Mouse (Mus musculus) myocyte (in vitro differentiated cells): ENCODE measurements around the gene Smim6. TPM values are rescaled to one million over a fixed set of nuclear protein-coding genes. Genes with fewer than 3 reads are reported as not detected.

Experiments used
- H3K27me3 ChIP-seq: one replicate; pipeline ENCODE4 v1.6.1; 2011; ENCODE audit not compliant: control insufficient read depth, insufficient read depth, insufficient read length
- H3K36me3 ChIP-seq: one replicate; pipeline ENCODE4 v1.6.1; 2011; ENCODE audit not compliant: control insufficient read depth, insufficient read depth
- H3K4me2 ChIP-seq: one replicate; pipeline ENCODE4 v1.6.1; 2011; ENCODE audit warnings: low read depth, control low read depth
- H3K4me3 ChIP-seq: one replicate; pipeline ENCODE4 v1.5.1; 2011; ENCODE audit warnings: mild to moderate bottlenecking, control low read depth, moderate library complexity
- H3K79me2 ChIP-seq: one replicate; pipeline ENCODE4 v1.6.1; 2011; ENCODE audit not compliant: control insufficient read depth, insufficient read depth
- H3ac ChIP-seq: one replicate; pipeline ENCODE4 v1.6.1; 2011; ENCODE audit not compliant: control insufficient read depth, insufficient read length
- CEBPB ChIP-seq: IDR thresholded peaks from 2 replicates; pipeline ENCODE4 v1.6.1; 2011; ENCODE audit warnings: mild to moderate bottlenecking, moderate library complexity; ENCODE audit not compliant: poor library complexity, insufficient read depth, severe bottlenecking
- E2F4 ChIP-seq: IDR thresholded peaks from one replicate; pipeline ENCODE4 v1.6.1; 2011; ENCODE audit warnings: mild to moderate bottlenecking, control low read depth, moderate library complexity; ENCODE audit not compliant: insufficient read depth
- MAX ChIP-seq: IDR thresholded peaks from one replicate; pipeline ENCODE4 v1.6.1; 2011; ENCODE audit warnings: low read depth, mild to moderate bottlenecking, control low read depth
- MYOD1 ChIP-seq, 3 experiments: IDR thresholded peaks; one replicate each; pipeline ENCODE4 v1.6.1; 2011; ENCODE audit warnings: control low read depth in 2 of 3, low read depth in 2 of 3, mild to moderate bottlenecking in 2 of 3, moderate library complexity in 1 of 3; ENCODE audit not compliant: insufficient read length in 2 of 3, control insufficient read depth in 1 of 3
- MYOG ChIP-seq, 3 experiments: IDR thresholded peaks; one replicate each; pipeline ENCODE4 v1.6.1; 2011; ENCODE audit warnings: control low read depth in 2 of 3, low read depth in 2 of 3, mild to moderate bottlenecking in 2 of 3; ENCODE audit not compliant: insufficient read length in 2 of 3, control insufficient read depth in 1 of 3, insufficient read depth in 1 of 3
- POLR2A ChIP-seq: IDR thresholded peaks from one replicate; pipeline ENCODE4 v1.6.1; 2011; ENCODE audit warnings: low read depth, mild to moderate bottlenecking, control low read depth, moderate library complexity; ENCODE audit not compliant: insufficient read length
- POLR2AphosphoS2 ChIP-seq: IDR thresholded peaks from one replicate; pipeline ENCODE4 v1.6.1; 2011; ENCODE audit warnings: low read depth, control low read depth; ENCODE audit not compliant: insufficient read length
- REST ChIP-seq: IDR thresholded peaks from one replicate; pipeline ENCODE4 v1.6.1; 2011; ENCODE audit warnings: mild to moderate bottlenecking, control low read depth, moderate library complexity; ENCODE audit not compliant: insufficient read depth, insufficient read length
- SRF ChIP-seq: IDR thresholded peaks from one replicate; pipeline ENCODE4 v1.6.1; 2011; ENCODE audit warnings: low read depth; ENCODE audit not compliant: control insufficient read depth, insufficient read length
- TCF12 ChIP-seq: IDR thresholded peaks from one replicate; pipeline ENCODE4 v1.6.1; 2011; ENCODE audit warnings: mild to moderate bottlenecking, control low read depth; ENCODE audit not compliant: poor library complexity, insufficient read depth, severe bottlenecking
- TCF3 ChIP-seq: IDR thresholded peaks from one replicate; pipeline ENCODE4 v1.6.1; 2011; ENCODE audit warnings: low read depth, control low read depth; ENCODE audit not compliant: insufficient read length
- USF1 ChIP-seq: IDR thresholded peaks from one replicate; pipeline ENCODE4 v1.6.1; 2011; ENCODE audit warnings: low read depth, mild to moderate bottlenecking, control low read depth, moderate library complexity
- polyA plus RNA-seq: library from polyadenylated mRNA; unstranded; fragments of >200 nt; fragmentation: generic; extraction: Trizol; gene quantifications from one replicate; pipeline ENCODE4 v1.2.1, GENCODE M21; 2012; ENCODE audit warnings: missing spikeins

Smim6 gene
- polyA plus RNA-seq, 1 experiment = 7.8 TPM

- Histone ChIP-seq H3K4me2 (no peak overlapping the region), H3K79me2 (no peaks in the 10 kb centered on the region), H3K36me3 (no peaks in the 10 kb centered on the region), H3K4me3 (no peak overlapping the region), H3ac (no peak overlapping the region), H3K27me3 (peaks cover 73% of the 10 kb centered on the region)
- TF ChIP-seq REST = no peak
These were observed 28.6 kb upstream of the Smim6 start for GRCm38 (mm10) chr11:115883251-115883650.

DNA sequence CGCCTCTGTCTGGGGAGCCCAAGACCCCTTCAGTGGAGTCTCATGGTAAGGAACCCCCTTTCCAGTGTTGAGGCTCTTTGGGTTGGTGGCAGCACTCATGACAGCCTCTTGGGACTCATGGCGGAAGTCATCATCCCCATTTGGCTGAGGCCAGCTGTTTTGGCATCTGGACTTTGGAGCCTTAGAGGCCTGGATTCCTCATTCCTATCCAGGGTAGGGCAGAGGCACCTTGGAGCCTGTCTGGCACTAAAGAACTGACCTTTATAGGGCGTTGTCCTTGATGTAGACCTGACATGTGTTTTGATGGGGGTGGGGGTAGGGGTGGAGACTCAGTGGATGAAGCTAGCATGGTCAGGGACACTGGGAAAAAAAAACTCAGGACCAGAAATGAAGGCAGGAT lies 27.5 kb upstream of the Smim6 start:
- Histone ChIP-seq H3K36me3 (no peaks in the 10 kb centered on the region), H3K27me3 (peaks cover 70% of the 10 kb centered on the region), H3ac (no peak overlapping the region), H3K4me3 (no peak overlapping the region), H3K4me2 (no peak overlapping the region), H3K79me2 (no peaks in the 10 kb centered on the region)
- TF ChIP-seq USF1 (no peak), SRF (no peak)

DNA sequence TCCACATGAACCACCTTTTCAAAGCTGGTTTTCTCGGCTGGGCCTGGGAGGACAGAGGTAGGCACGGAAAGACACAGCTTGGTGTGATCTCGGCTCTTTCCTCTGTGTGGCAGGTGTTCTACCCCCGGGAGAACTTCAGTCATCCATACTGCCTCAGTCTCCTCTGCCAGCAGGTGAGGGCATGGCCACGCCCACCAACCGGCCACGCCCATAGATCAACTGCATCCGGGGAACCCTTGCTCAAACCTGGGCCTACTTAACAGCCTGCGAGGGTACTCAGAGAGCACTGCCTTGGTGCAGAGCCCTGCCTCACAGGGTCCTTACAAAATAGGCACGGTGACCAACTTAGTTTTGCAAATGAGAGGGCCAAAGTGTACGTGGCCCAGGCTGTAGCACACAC lies 26.5 kb upstream of the Smim6 start:
- TF ChIP-seq SRF = no peak
- TF ChIP-seq E2F4 = no peak
- no peak for TF ChIP-seq POLR2A
- no peak for TF ChIP-seq CEBPB
- TF ChIP-seq USF1 = no peak
- TF ChIP-seq REST = no peak
- peaks cover 61% of the 10 kb centered on the region for H3K27me3 ChIP-seq

GRCm38 (mm10) chr11:115886446-115886845 lies 25.4 kb upstream of the Smim6 start:
- TF ChIP-seq SRF (no peak), CEBPB (no peak), TCF3 (no peak), E2F4 (no peak), TCF12 (no peak), MYOD1 (IDR thresholded peaks at IDR 0.05; ENCODE audit: control insufficient read depth in 1 of 3, insufficient read length in 2 of 3, low read depth in 2 of 3) (no peak), POLR2AphosphoS2 (no peak), MYOG (IDR thresholded peaks at IDR 0.05; ENCODE audit: control insufficient read depth in 1 of 3, insufficient read depth in 1 of 3, insufficient read length in 2 of 3, low read depth in 2 of 3) (peak in 1 of 3 experiments; percentile 15), POLR2A (no peak)
- H3K27me3 ChIP-seq = peaks cover 64% of the 10 kb centered on the region
- H3K36me3 ChIP-seq = no peaks in the 10 kb centered on the region
- H3K4me2 ChIP-seq = no peak overlapping the region
- H3K79me2 ChIP-seq = no peaks in the 10 kb centered on the region
- H3ac ChIP-seq = no peak overlapping the region
- H3K4me3 ChIP-seq = no peak overlapping the region

More for the DNA sequence above, 26.5 kb upstream of the Smim6 start:
- Histone ChIP-seq H3K36me3 (no peaks in the 10 kb centered on the region), H3K4me3 (no peak overlapping the region), H3K79me2 (no peaks in the 10 kb centered on the region), H3K4me2 (no peak overlapping the region), H3ac (no peak overlapping the region)

DNA sequence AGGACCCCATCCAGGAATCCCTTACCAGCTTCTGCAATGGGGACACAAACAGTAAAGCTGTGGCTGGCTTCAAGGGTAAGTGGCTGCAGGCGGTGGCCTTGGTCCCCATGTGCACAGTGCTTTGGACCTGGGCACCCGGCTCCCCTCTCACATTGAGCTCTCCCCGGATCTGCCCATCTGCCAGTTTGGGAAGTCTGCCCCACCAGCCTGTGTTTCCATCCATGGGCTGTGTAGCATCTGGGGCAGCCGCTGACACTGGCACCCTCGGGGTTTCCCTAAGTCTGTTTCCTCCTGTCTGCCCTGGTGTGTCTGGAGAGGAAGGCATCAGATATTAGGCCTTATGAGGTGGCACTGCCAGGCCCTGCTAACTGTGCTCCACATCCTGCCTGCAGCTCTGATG lies 23.8 kb upstream of the Smim6 start:
- Histone ChIP-seq H3K4me3 (no peak overlapping the region), H3K27me3 (peaks cover 51% of the 10 kb centered on the region), H3ac (no peak overlapping the region), H3K36me3 (no peaks in the 10 kb centered on the region), H3K4me2 (no peak overlapping the region), H3K79me2 (no peaks in the 10 kb centered on the region)
- TF ChIP-seq SRF (no peak), USF1 (no peak), TCF12 (no peak), REST (no peak), MYOG (IDR thresholded peaks at IDR 0.05; ENCODE audit: control insufficient read depth in 1 of 3, insufficient read depth in 1 of 3, insufficient read length in 2 of 3, low read depth in 2 of 3) (no peak), MYOD1 (IDR thresholded peaks at IDR 0.05; ENCODE audit: control insufficient read depth in 1 of 3, insufficient read length in 2 of 3, low read depth in 2 of 3) (no peak), MAX (no peak), E2F4 (no peak), CEBPB (no peak), TCF3 (no peak), POLR2AphosphoS2 (no peak), POLR2A (no peak)

GRCm38 (mm10) chr11:115889159-115889558 lies 22.7 kb upstream of the Smim6 start:
- H3K36me3 ChIP-seq = no peaks in the 10 kb centered on the region
- no peak overlapping the region for H3K4me3 ChIP-seq
- H3K27me3 ChIP-seq = peaks cover 39% of the 10 kb centered on the region
- H3K4me2 ChIP-seq = no peak overlapping the region
- H3ac ChIP-seq = no peak overlapping the region
- no peaks in the 10 kb centered on the region for H3K79me2 ChIP-seq
- TF ChIP-seq CEBPB (no peak), TCF3 (no peak), USF1 (no peak)
